Mouse (Mus musculus) C2C12 (cell line): Measurements from ENCODE around the gene Tmem135.

Source experiments
- CTCF ChIP-seq: IDR thresholded peaks from one replicate; pipeline ENCODE4 v1.5.1; 2011; ENCODE audit not compliant: control insufficient read depth, insufficient read depth, insufficient read length
- MAX ChIP-seq: IDR thresholded peaks from one replicate; pipeline ENCODE4 v1.6.1; 2011; ENCODE audit warnings: mild to moderate bottlenecking, control low read depth
- USF1 ChIP-seq: IDR thresholded peaks from one replicate; pipeline ENCODE4 v1.6.1; 2011; ENCODE audit warnings: low read depth, mild to moderate bottlenecking, control low read depth, moderate library complexity

GRCm38 (mm10) chr7:89134884-89135511 is 269.0 kb downstream of the Tmem135 start:
- TF ChIP-seq CTCF, result no peak
- TF ChIP-seq USF1, result no peak
- TF ChIP-seq MAX, result no peak
